Mouse (Mus musculus) urinary bladder, postnatal 4 days (tissue): ENCODE measurements at regions not wholly inside any gene's neighbourhood (a gene's known extent, or its start where the extent isn't known, plus 50 kb on each side); places are given as distances from the start of the nearest gene placed in this dataset.

Source experiments
- DNase-seq, 2 experiments: peaks; one replicate each; pipeline ENCODE4 v3.0.0; 2021 to 2022; ENCODE audit warnings: low spot score in 2 of 2

DNA sequence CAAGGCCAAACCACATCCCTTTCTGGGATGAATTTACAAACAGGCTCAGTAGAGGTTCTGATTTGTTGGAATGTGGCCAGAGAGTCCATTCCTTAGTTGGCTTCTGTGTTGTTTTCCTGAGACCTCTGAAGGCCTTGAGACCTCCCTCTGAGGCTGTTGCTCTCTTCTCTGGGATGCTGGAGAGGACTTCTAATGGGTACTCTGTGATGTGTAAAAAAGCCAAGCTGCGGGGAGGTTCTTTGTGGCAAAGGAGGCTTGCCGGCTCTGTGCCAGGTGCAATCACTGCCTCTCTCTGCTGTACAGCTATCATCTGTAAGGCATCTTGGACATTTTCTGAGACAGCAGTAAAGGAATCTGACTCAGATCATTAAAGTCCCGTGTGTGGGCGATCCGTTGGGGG, 192.3 kb downstream of the Gm5447 start:
- no peak for DNase-seq

DNA sequence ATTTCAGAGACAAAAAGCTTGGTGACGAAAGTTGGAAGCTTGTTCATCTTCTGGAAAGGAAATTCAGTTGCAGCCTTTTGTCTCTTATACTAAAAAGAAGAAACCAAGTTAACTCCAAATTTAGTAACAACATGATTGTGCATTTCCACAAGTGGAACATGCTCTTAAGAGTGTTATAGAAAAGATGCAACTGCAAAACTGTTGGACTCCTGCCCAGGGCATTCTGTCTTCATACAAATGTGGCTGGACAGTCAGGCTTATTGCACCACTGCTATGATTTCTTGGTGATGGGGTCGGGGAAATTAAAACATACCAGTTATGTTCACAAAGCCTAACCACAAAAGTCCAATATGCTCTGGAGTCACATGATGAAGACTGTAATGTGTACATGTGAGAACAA, 194.8 kb downstream of the Gm5447 start:
- no peak for DNase-seq

GRCm38 (mm10) chr13:31171751-31172150, 197.7 kb downstream of the Gm5447 start:
- DNase-seq, result no peak

- DNase-seq, result no peak
Measured at GRCm38 (mm10) chr13:31172580-31172979, 198.6 kb downstream of the Gm5447 start.

GRCm38 (mm10) chr13:31177999-31178783, 204.2 kb downstream of the Gm5447 start:
- DNase-seq, result no peak

GRCm38 (mm10) chr13:31178964-31179363, 205.0 kb downstream of the Gm5447 start:
- DNase-seq, result no peak

GRCm38 (mm10) chr13:31179407-31180001, 205.5 kb downstream of the Gm5447 start:
- no peak for DNase-seq

DNA sequence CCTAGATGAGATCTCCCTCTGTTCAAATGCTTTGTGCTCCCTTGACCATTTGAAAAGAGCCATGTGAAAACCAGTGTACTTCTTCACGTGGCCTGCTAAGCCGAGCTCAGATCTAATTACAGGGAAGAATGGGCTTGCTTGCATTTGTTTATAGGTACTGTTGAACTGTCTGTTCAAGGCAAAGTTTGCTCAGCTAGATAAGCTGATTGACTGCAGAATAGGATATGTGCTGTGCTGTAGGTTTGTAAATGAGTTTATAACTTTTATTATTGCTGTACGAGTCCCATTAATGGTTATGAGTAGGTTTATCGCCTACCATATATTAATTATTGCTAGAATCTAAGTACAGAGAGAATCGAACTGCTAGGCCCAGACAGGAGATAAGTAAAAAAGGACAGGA, 207.5 kb downstream of the Gm5447 start:
- no peak for DNase-seq

DNA sequence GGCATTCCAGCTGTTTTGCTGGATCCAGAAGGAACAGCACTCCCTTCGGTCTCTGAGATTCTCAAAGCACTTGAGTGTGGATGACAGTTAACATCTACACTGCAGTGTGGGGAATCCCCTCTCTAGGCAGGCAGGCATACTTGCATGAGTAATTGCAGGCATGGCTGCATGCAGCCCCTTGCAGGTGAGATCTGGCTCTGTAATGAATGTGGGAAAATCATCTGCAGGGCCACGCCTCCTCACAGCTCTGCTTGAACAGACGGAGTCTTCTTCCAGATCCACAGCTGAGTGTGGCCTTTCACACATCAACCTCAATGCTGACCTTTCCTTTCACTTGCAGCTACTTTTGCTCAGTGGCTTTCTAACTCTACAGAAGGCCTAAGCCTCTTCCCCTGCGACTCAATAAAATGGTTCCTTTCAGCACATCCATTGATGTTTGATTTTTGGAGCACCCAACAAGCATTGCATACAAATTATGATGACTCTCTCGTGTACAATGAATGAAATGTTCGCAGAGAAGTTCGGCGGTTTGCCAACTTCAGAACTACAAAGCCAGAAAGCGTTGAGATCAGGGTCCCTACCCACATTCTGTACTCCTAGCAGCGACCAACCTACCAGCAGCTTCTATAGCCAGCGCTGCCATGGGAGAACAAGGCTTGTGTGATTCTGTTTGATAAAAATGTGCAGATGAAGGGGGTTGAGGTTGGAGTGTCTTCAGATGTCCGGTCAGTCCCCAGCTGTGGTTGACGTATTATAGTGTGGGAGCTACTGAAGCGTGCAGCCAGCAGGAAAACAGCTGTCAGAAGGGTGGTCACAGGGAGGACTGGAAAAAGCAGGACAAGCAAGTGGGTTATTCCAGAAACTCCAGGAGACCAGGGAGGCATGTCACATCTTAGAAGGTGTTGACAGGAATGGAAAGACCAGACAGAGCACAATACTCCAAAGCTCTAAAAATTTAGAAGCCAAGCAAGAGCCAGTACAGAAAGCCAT, 211.1 kb downstream of the Gm5447 start:
- no peak for DNase-seq

DNA sequence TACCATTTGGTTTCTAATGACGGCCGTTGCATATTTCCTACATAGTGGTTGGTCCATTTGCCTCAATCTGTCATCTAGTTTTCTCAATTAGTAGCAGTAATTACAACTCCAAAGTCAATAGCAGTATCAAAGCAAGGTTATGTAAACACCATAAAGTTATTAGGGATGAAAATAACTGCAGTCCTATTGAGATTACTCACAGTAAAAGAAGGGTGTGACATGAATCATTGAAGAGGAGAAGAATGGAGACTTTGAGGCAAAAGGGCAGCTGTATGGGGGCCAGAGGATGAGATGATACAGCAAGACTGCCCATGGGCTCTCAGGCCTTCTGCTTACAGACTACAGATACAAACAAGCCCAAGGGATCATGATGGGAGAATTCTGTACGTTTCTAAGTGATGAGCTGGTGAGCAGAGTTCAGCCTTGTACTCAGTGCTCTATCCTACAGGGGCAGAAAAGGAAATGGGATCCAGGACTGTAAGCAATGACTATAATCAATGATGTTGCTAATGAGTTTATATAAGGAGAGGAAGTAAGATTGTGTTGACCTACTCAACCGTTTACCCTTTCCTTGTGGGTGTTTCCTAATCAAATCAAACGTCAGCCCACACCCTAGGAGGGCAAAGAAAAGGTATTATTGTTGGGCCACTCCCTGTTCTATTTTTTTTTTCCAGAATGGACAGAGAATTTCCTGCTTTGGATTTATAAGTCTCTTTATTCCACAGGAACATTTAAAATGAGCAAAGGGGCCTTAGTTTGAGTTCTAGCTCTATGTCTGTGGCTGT, 213.0 kb downstream of the Gm5447 start:
- DNase-seq, result no peak

- DNase-seq, result no peak
Measured at GRCm38 (mm10) chr13:31189116-31189515, 215.1 kb downstream of the Gm5447 start.

GRCm38 (mm10) chr13:31190036-31190435, 216.0 kb downstream of the Gm5447 start:
- DNase-seq, result no peak

DNA sequence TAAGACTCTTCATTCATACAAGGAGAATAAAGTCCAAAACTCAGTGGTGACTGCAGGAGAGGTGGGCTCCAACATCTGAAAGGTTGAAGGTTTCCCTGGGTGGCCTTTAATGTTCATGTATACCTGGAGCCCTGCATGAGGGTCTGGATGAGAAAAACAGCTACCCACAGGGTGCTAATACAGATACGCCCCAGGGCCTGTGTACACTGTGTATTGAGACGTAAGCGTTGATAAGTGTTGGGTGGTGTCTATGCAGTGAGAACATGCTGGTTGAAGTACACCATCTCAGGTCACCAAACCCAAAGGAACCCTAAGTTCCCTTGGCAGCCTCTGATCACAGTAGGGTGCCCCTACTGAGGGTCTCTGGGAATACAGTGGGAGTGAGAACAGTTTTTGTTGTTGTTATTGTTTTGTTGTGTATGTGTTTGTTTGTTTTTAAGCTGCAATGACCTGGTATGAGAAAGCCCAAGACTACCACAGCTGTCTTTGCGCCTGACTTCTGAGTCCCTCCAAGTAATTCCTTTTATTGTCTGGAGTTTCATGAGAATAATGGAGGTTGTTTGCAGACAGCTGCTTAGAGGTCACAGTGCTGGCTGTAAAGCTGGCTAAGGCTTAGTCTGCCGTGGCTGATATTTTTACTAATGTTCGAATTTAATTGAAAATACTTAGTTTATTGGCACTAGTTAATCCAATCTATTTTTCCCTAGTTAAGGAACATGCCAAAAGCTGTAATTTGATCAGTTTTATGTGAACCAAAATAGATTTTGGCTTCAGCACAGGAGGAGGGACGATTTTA, 217.5 kb downstream of the Gm5447 start:
- no peak for DNase-seq

DNA sequence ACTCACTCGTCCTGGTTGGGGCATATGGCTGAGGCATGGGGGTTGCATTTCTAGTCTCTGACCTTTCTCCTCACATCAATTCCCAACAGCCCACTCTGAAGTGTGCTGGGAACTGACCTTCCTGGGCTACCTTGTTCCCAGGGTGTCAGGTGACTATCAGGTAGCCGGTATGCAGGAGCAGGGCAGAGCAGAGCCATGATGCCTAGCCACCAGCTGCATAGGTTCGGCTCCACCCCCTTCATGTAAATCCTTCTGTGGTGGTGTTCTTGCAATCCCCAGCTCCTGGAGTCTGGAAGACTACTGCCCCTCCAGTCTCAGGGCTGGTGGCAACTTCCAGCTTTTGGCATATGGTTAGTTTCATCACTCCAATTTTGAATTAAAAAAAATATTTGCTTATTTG, 221.0 kb downstream of the Gm5447 start:
- no peak for DNase-seq

GRCm38 (mm10) chr13:31196546-31196945, 222.5 kb downstream of the Gm5447 start:
- no peak for DNase-seq

DNA sequence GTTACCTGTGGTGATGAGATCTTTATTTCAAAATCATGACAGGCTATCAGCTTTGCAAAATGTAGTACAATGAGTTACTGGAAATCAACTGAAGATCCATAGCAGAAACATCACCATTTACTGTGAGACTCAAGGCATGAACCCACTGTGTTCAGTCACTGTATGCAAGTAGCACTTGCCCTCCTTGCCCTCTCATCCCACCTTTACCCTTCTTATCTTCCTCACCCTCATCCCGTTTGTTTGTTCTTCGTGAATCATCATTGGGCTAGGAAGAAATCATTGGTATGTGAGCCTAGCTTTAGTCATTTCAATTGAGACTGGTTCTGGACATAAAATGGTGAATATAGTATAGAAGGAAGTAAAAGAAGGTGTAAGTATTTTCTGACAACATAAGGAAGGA, 223.6 kb downstream of the Gm5447 start:
- DNase-seq, result no peak

DNA sequence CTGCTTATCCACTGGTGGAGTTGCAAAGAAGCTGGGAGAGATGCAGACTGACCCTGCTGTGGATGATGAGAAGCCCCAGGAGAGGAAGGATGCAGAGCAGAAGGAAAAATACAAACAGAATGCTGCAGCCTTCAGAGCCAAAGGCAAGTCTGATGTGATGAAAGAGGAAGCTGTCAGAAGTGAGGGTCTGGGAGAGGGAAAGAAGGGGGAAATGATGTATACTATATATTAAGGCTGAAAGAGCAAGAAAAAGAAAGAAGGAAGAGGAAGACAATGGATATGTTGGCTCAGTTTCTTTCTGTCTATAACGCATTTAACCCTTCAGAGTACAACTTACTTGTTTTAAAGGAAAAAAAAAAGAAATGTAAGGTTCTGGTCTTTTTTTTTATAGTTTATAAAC, 225.4 kb downstream of the Gm5447 start:
- no peak for DNase-seq

GRCm38 (mm10) chr13:31204068-31204467, 230.1 kb downstream of the Gm5447 start:
- DNase-seq, result no peak

GRCm38 (mm10) chr13:31206381-31206780, 232.4 kb downstream of the Gm5447 start:
- DNase-seq, result no peak

- DNase-seq, result peak; percentile 60 to 64
Measured at GRCm38 (mm10) chr13:31207709-31208108, 233.7 kb downstream of the Gm5447 start.

- DNase-seq, result no peak
Measured at GRCm38 (mm10) chr13:31223016-31223415, 249.0 kb downstream of the Gm5447 start.
